Mouse (Mus musculus) limb, embryonic 10.5 days (tissue): Measurements from ENCODE around the gene Col24a1. TPM values are rescaled to one million over a fixed set of nuclear protein-coding genes. Genes with fewer than 3 reads are reported as not detected.

Source experiments
- DNase-seq: peaks from one replicate; pipeline ENCODE4 v3.0.0-alpha.2; 2017; ENCODE audit warnings: low spot score
- H3K27ac ChIP-seq: fragments of 300-500 bp; sonication (generic); 2 replicates; pipeline ENCODE4 v1.5.1; 2016; ENCODE audit warnings: mild to moderate bottlenecking
- H3K27me3 ChIP-seq: fragments of 300-500 bp; sonication (generic); 2 replicates; pipeline ENCODE4 v1.6.1; 2016; ENCODE audit warnings: low read depth, mild to moderate bottlenecking; ENCODE audit not compliant: poor library complexity, severe bottlenecking
- H3K36me3 ChIP-seq: fragments of 300-500 bp; sonication (generic); 2 replicates; pipeline ENCODE4 v1.6.1; 2016; ENCODE audit warnings: mild to moderate bottlenecking, moderate library complexity
- H3K4me1 ChIP-seq: fragments of 300-500 bp; sonication (generic); 2 replicates; pipeline ENCODE4 v1.6.1; 2016
- H3K4me3 ChIP-seq: fragments of 300-500 bp; sonication (generic); 2 replicates; pipeline ENCODE4 v1.5.1; 2016; ENCODE audit warnings: mild to moderate bottlenecking, moderate library complexity
- H3K9me3 ChIP-seq: fragments of 300-500 bp; sonication (generic); replicated peaks from 2 replicates; pipeline ENCODE4 v1.6.1; 2016; ENCODE audit warnings: mild to moderate bottlenecking
- WGBS: fragments of 180-500 bp; shearing (Covaris S2); methylation state at CpG from one replicate; pipeline ENCODE4 v1.1.7; 2016; 5-methylcytosine and 5-hydroxymethylcytosine counted together
- polyA plus RNA-seq: library from polyadenylated mRNA; unstranded; fragments of >200 nt; fragmentation: Nextera tagmentation; extraction: Ambion mirVana; gene quantifications from 2 replicates; pipeline ENCODE4 v1.2.1, GENCODE M21; 2016

The Col24a1 gene
- polyA plus RNA-seq, 1 experiment from 2014 or later, result 1.0 TPM

DNA sequence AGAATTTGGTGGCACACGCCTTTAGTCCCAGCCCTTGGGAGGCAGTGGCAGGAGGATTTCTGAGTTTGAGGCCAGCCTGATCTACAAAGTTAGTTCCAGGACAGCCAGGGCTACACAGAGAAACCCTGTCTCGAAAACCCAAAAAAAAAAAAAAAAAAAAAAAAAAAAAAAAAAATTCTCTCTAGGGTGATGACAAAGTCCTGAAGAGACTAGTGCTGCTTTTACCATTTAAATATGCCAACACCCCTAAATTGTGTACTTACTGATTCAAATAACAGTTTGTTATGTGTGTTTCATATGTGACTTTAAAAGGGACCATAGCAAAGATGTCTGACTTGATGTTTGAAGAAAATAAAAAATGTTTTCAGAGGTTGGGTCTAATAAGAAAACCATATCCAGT lies 262.1 kb downstream of the Col24a1 start:
- Histone ChIP-seq H3K27ac (no peak overlapping the region), H3K9me3 (no peaks in the 10 kb centered on the region), H3K4me3 (no peak overlapping the region), H3K36me3 (no peaks in the 10 kb centered on the region), H3K27me3 (no peaks in the 10 kb centered on the region), H3K4me1 (peaks cover 12% of the 10 kb centered on the region)
- 80% methylated on average over 2 of the region's 2 CpGs for WGBS
- no peak for DNase-seq

DNA sequence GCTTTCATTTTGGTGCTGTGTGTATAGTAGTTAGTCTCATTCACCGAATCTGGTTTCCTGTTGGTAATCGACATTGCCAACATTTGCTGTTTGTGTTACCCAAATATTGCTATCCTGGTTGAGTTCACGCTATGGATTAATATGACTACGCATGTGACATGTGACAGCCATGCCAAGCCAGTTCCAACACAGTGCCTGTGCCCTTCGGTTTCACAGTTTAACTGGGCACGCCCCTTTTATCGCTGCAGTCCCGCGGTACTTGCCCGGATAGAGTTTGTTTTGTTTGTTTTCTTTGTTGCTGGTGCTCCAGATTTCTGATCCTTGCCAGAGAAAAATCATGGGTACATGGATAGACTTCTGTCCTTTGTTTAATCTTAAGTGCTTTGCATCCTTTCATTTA lies 263.9 kb downstream of the Col24a1 start:
- no peaks in the 10 kb centered on the region for H3K27me3 ChIP-seq
- no peaks in the 10 kb centered on the region for H3K9me3 ChIP-seq
- DNase-seq, result no peak
- no peak overlapping the region for H3K4me3 ChIP-seq
- no peaks in the 10 kb centered on the region for H3K36me3 ChIP-seq
- H3K27ac ChIP-seq, result no peak overlapping the region
- 94% methylated on average over 10 of the region's 10 CpGs for WGBS
- peaks cover 12% of the 10 kb centered on the region for H3K4me1 ChIP-seq

DNA sequence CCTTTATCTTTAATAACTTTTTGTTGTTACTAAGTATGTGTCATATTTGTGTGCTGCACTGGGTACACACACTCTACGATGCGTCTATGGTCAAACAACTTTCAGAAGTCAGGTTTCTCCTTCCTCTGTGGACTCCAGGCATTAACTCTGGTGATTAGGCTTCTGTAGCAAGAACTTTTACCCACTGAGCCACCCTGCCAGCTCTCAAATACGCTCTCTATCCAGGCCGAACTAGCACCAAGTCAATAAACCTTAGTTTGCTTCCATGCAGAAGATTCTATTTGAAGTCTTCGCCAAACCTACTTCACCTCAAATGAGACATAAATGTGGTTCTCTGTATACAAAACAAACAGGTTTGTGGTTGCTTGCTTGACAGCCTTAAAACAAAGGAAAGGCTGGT lies 267.4 kb downstream of the Col24a1 start:
- DNase-seq, result no peak
- no peaks in the 10 kb centered on the region for H3K27me3 ChIP-seq
- H3K9me3 ChIP-seq, result no peaks in the 10 kb centered on the region
- H3K4me3 ChIP-seq, result no peak overlapping the region
- 94% methylated on average over 5 of the region's 5 CpGs for WGBS
- no peaks in the 10 kb centered on the region for H3K36me3 ChIP-seq
- H3K27ac ChIP-seq, result no peak overlapping the region
- peaks cover 12% of the 10 kb centered on the region for H3K4me1 ChIP-seq

DNA sequence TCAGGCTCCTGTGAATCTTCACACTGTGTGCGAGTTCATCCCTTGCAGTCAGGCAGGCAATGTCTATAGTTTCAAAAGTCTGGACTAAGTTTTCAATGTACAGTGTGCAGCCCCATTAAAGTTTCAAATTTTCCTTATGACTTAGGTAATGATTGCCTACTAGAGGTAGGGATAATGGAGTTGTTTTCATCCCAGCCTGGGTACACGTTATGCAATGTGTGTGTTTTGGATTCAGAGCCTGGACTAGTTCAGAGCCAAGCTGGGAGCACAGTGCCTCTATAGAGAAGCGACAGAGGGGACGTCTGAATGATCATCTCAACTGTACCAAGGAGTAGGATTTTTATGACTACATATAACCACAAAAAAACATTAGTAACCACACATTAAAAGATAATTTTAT lies 267.8 kb downstream of the Col24a1 start:
- WGBS, result 90% methylated on average over 4 of the region's 4 CpGs
- H3K36me3 ChIP-seq, result no peaks in the 10 kb centered on the region
- H3K4me3 ChIP-seq, result no peak overlapping the region
- DNase-seq, result no peak
- H3K4me1 ChIP-seq, result peaks cover 12% of the 10 kb centered on the region
- no peaks in the 10 kb centered on the region for H3K9me3 ChIP-seq
- no peak overlapping the region for H3K27ac ChIP-seq
- no peaks in the 10 kb centered on the region for H3K27me3 ChIP-seq

DNA sequence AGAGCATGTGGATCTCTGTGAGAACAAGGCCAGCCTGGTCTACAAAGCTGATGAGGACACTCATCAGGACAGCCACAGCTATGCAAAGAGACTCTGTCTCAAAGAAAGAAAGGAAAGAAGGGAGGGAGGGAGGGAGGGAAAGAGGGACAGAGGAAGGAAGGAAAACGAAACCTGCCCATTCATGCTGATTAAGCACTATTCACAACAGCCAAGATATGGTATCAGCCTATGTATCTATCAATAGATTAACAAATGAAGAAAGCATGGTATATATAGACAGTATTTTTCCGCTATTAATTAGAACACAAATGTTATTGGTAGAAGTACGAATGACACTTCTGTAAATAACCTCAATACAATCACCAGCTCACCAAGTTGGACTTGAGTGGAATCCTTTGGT lies 282.2 kb downstream of the Col24a1 start:
- Histone ChIP-seq H3K9me3 (no peaks in the 10 kb centered on the region), H3K36me3 (peaks cover 20% of the 10 kb centered on the region), H3K27me3 (no peaks in the 10 kb centered on the region), H3K27ac (no peak overlapping the region), H3K4me1 (peaks cover 13% of the 10 kb centered on the region), H3K4me3 (no peak overlapping the region)
- no peak for DNase-seq
- 93% methylated on average over 3 of the region's 3 CpGs for WGBS

DNA sequence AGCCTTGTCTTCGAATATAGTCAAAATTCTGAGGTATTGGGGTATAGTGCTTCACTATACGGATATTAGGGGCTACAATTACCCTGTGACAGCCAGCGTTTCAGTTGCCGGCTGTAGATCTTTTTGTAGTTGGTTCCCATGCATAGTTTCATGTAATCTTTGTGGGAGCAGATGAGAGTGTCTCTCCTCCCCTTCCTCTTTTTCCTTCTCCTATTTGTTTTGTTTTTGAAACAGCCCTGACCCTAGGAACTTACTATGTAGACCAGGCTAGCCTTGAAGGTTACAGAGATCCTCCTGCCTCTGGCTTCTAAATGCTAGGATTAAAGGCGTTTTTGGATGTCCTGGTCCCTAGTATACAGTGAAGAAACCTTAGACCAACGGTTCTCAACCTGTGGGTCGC lies 283.1 kb downstream of the Col24a1 start:
- peak overlapping the region; percentile 82; the same call in 1 of the 2 replicates for H3K27ac ChIP-seq

DNA sequence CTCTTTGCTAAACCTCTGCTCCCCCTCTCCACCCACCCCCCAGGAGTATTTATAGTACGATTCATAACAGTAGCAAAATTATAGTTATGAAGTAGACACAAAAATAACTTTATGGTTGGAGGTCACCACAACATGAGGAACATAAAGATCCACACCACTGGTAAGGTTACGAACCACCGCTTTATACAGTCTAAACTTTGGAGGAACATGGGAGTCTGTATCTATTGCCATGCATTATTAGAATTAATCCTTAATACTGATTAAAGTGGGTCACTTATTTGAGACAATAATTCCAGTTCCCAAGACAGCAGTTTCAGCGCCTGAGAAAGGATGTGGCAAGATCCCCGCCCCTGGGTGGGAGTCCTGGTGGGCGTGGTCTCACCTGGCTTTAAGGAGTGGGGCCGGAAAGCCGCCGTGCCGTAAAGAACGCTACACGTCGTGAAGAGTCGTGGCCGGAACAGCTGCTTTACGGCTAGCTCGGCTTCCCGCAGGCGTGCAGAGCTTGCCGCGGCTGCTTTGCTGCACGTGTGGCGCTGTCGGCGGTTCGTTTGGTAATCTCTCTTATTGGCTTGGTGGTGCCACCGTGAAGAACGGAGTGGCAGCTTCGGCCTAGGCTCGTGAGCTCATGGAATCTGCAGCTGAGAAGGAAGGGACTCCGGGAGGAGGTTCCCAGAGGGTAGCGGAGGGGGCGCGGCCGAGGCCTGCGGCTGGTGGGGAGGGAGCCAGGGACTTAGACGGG lies 283.6 kb downstream of the Col24a1 start, which contains the start of gene Znhit6:
Gene Znhit6, plus strand, starts transcription at position 463 of the 739 bp plus-strand sequence.
- H3K4me1 ChIP-seq, result peaks cover 13% of the 10 kb centered on the region
- WGBS, result 5% methylated on average over 37 of the region's 37 CpGs

More for the DNA sequence above, 283.1 kb downstream of the Col24a1 start:
- DNase-seq, result no peak
- WGBS, result 88% methylated on average over 7 of the region's 7 CpGs
- H3K9me3 ChIP-seq, result no peaks in the 10 kb centered on the region
- no peaks in the 10 kb centered on the region for H3K27me3 ChIP-seq
- no peak overlapping the region for H3K4me3 ChIP-seq
- peaks cover 13% of the 10 kb centered on the region for H3K4me1 ChIP-seq
- peaks cover 29% of the 10 kb centered on the region for H3K36me3 ChIP-seq

DNA sequence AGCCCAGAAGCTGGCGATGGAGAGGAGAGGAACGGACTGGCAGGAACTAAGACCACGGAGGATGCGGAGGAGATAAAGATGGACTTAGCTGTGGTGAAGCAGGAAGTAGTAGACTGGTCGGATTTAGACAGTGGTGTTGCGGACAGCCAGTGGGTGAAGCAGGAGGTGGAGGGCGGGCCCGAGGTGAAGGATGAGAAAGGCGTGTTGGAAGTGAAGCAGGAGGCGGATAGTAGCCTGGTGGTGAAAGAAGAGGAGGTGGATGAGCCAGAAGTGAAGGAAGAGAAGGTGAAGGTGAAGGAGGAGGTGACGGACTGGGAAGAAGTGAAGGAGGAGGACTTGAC lies 284.2 kb downstream of the Col24a1 start:
- Histone ChIP-seq H3K27me3 (no peaks in the 10 kb centered on the region), H3K9me3 (no peaks in the 10 kb centered on the region), H3K4me3 (peak overlapping the region; percentile 84), H3K36me3 (peaks cover 39% of the 10 kb centered on the region), H3K4me1 (peaks cover 13% of the 10 kb centered on the region), H3K27ac (peak overlapping the region; percentile 82)
- DNase-seq, result peak; percentile 34
- under 1% methylated on average over 11 of the region's 11 CpGs for WGBS

More for the DNA sequence above, 283.6 kb downstream of the Col24a1 start, which contains the start of gene Znhit6:
- Histone ChIP-seq H3K27ac (peak within 1 kb of the TSS; percentile 82), H3K9me3 (no peaks in the 10 kb centered on the region), H3K4me3 (peak within 1 kb of the TSS; percentile 84), H3K36me3 (peaks cover 34% of the 10 kb centered on the region), H3K27me3 (no peaks in the 10 kb centered on the region)
- DNase-seq, result peak; percentile 96

DNA sequence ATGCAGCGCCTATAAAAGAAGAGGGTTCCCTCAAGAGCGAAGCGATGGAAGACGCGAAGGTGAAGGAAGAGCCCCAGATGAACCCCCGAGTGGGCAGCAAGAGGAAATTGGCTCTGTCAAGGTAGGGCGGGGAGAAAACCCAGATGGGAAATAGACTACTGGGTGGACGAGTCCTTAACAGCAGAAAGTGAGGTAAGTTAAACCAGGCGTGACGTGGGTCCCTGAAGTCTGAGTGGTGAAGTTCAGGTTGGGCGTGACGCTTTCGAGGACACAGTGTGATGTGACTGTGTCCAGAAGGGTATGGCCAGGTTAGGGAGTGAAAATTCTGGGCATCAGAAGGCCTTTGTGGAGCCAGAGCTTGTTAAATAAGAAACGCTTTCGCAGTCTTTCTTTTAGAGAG lies 284.6 kb downstream of the Col24a1 start:
- Histone ChIP-seq H3K27ac (peak overlapping the region; percentile 82; the same call in 1 of the 2 replicates), H3K4me3 (peak overlapping the region; percentile 84), H3K9me3 (no peaks in the 10 kb centered on the region), H3K36me3 (peaks cover 42% of the 10 kb centered on the region), H3K4me1 (peaks cover 13% of the 10 kb centered on the region), H3K27me3 (no peaks in the 10 kb centered on the region)
- WGBS, result 34% methylated on average over 15 of the region's 15 CpGs
- no peak for DNase-seq

DNA sequence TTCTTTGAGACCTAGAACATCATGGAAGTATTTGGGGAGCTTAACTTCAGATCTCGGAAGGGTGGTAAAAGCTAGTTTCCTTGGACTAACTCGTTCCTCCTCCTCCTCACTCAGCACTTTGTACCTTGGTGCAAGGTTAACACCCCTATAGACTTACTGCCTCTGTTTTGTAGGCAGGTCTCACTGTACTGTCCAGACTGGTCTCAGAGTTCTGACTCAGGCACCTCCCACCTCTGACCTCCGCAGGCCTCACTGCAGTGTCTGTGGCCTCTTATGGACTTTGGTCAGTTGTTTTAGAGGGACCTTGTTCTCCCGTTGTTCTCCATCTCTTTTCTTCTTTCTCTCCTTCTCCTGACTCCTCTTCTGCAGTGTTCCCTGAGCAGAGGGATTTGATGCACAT lies 290.8 kb downstream of the Col24a1 start:
- DNase-seq, result no peak
- Histone ChIP-seq H3K27ac (no peak overlapping the region), H3K4me1 (no peaks in the 10 kb centered on the region), H3K36me3 (peaks cover 92% of the 10 kb centered on the region), H3K4me3 (no peak overlapping the region), H3K27me3 (no peaks in the 10 kb centered on the region), H3K9me3 (no peaks in the 10 kb centered on the region)
- 85% methylated on average over 4 of the region's 4 CpGs for WGBS

DNA sequence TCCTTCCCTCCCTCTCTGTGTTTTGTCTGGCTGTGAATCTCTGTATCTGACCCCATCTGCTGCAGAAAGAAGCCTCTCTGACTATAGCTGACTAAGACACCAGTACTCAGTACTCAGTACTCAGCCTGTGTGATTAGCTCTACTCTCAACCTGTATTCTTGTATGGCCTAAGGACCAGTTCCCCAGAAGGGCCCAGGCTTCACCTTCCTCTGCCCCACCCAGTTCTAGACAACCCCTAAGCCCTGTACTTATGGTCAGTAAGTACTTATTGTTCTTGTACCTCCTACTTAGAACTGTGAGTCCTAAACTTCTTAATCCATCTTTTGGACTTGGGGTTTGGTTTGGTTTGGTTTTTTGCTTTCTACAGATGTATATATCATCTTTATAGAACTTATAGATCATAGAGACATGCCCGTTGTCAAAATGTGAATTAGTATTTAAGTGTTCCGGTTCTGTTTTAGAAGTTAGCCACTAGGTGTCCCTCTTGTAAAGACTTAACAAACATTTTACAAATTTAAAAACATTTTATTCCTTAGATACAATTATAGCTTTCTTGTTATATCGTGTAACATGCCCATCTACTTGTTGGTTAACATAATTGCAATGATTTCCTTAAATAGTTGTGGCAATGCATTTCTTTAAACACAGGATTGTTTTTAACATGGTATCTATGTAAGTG lies 291.4 kb downstream of the Col24a1 start:
- 88% methylated on average over 3 of the region's 3 CpGs for WGBS
- DNase-seq, result no peak
- Histone ChIP-seq H3K4me1 (no peaks in the 10 kb centered on the region), H3K27ac (no peak overlapping the region), H3K4me3 (no peak overlapping the region), H3K27me3 (no peaks in the 10 kb centered on the region), H3K9me3 (no peaks in the 10 kb centered on the region), H3K36me3 (peaks cover 86% of the 10 kb centered on the region)

DNA sequence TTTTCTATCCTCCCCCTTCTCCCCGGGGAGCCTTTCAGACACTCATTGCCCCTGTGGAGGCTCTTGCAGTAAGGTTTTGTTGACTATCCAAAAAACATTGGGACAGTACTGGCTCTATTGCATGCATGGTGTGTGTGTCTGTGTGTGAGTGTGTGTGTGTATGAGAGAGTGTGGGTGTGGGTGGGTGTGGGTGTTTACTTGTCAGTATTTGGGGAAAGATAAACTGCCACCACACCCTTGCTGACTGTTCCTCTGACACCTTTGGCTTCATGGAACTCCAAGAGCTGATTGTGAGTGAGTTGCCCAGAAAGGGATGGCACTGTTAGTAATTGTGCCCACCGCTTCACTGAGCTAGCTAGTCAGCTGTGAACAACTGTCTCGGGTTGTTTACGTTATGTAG lies 298.3 kb downstream of the Col24a1 start:
- H3K4me3 ChIP-seq, result no peak overlapping the region
- DNase-seq, result no peak
- no peaks in the 10 kb centered on the region for H3K27me3 ChIP-seq
- no peaks in the 10 kb centered on the region for H3K9me3 ChIP-seq
- no peak overlapping the region for H3K27ac ChIP-seq
- H3K4me1 ChIP-seq, result no peaks in the 10 kb centered on the region
- H3K36me3 ChIP-seq, result peaks cover 82% of the 10 kb centered on the region
- WGBS, result 92% methylated on average over 4 of the region's 4 CpGs

DNA sequence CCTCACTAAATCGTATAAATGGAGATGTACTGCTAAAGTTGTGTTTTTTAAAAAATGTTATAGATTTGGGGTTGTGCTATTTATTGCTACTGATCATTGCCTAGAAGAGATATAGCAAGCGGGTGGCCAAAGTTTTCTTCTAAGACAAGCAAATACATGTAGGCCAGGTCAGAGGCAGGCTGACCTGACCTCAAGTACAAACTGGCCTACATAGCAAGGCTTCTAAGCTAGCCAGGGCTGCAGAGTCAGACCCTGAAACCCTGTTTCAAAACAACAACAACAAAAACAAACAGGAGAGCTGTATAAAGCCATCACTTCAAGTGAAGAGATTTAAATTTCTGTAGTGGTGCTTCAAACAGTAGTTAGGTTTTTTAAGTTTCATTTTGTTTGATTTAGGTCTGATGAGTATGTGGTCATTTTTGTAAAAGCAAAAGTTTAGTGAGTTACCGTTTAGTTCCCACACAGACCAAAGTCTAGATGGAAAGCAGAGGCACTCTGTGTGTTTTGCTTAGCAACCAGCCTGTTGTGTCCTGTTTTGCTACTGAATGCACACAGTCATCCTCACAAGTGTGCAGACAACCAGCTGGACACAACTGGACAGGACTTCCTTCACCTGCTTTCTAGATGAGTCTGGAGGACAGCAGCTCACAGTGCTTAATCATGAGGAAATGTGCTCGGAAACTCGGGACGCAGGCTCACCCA lies 299.7 kb downstream of the Col24a1 start:
- H3K4me1 ChIP-seq, result no peaks in the 10 kb centered on the region
- no peak overlapping the region for H3K27ac ChIP-seq
- 97% methylated on average over 6 of the region's 6 CpGs for WGBS
- H3K9me3 ChIP-seq, result no peaks in the 10 kb centered on the region
- H3K27me3 ChIP-seq, result no peaks in the 10 kb centered on the region
- no peak overlapping the region for H3K4me3 ChIP-seq
- no peak for DNase-seq
- peaks cover 76% of the 10 kb centered on the region for H3K36me3 ChIP-seq
